Mouse (Mus musculus): ENCODE measurements around the gene Cdkal1.

The Cdkal1 gene

GRCm38 (mm10) chr13:29766377-29766776, 89.1 kb downstream of the Cdkal1 start:
- no peak for DNase-seq (ENCODE audit: low spot score)

- no peak for DNase-seq (ENCODE audit: low spot score)
Measured at GRCm38 (mm10) chr13:29765296-29765695, 90.2 kb downstream of the Cdkal1 start.

GRCm38 (mm10) chr13:29759691-29760467, 95.6 kb downstream of the Cdkal1 start:
- no peak for DNase-seq (ENCODE audit: low spot score)

DNA sequence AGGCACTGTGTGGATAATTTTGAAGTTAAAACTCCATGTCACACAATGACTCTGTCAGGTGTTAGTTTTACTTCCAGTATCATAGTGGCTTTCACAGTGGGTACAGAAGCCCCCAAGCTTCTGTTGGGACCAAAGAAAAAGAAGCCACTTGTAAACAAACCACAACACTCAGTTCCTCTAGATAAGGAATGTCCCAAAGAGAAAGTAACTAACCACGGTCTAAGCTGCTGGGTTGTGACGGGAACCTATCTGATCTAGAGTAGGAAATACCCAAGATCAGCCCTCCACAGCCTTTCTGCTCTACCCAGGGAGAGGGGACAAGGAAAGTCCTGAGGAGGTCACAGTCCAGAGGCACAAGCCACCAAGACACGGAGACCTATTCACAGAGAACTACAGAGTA, 99.4 kb downstream of the Cdkal1 start:
- DNase-seq (ENCODE audit: low spot score) = no peak

DNA sequence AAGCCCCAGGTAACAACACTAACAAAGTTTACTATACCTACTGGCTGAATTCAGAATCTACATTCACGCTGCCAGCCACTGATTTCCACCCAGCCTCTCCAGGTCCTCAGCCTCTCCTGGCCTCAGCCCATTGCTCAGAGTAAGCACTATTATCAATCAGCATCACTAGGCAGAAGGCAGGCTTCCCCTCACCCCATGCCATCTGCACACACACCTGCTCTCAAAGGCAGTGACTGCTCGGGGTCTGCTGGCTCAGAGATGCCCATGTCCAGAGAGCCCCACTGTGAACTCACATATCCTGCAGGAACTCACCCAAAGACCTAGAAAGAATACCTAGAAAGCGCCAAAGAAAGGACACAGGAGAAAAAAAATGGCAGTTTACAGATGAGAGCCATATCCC, 102.2 kb downstream of the Cdkal1 start:
- DNase-seq (ENCODE audit: low spot score) = no peak

- DNase-seq (ENCODE audit: low spot score) = no peak
Measured at GRCm38 (mm10) chr13:29752061-29752460, 103.4 kb downstream of the Cdkal1 start.

- no peak for DNase-seq (ENCODE audit: low spot score)
Measured at GRCm38 (mm10) chr13:29751201-29751600, 104.3 kb downstream of the Cdkal1 start.

DNA sequence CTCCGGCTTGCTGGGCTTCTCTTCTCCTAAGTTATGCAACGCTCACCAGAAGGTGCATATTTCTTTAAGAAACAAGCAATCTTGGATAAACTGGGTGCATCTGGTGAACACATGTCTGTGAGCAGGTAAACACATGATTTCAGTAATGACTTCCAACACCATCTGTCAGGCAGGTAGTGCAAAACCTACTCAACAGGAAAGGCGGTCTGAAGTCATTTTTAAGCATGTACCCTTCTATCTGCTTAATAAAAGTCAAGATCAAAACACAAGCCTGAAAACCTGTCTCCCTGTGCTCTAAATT, 108.2 kb downstream of the Cdkal1 start:
- DNase-seq (ENCODE audit: low spot score) = no peak

- DNase-seq (ENCODE audit: low spot score) = peak; percentile 51
Measured at GRCm38 (mm10) chr13:29746501-29747346, 108.8 kb downstream of the Cdkal1 start.

DNA sequence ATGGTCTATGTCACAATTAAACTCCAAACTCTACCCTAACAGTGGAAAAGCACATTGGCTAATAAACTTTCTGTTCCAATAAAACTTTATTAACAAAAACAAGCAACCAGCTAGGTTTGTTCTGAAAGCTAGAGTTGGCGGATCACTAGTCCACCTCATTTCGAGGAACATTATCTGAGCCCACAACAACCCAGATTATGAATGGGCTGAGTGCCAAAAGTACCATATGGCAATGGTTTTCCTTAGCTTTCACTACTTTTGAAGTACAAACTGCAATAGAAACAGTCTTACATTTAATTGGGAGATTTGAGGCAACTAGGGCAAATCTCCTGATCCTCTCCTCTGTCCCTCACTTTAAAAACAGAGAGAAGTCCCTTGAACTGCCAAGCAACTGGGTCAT, 110.4 kb downstream of the Cdkal1 start:
- DNase-seq (ENCODE audit: low spot score) = no peak

GRCm38 (mm10) chr13:29744188-29744587, 111.3 kb downstream of the Cdkal1 start:
- DNase-seq (ENCODE audit: low spot score) = no peak

GRCm38 (mm10) chr13:29743761-29744160, 111.7 kb downstream of the Cdkal1 start:
- DNase-seq (ENCODE audit: low spot score) = no peak

- peak; percentile 44 for DNase-seq (ENCODE audit: low spot score)
Measured at GRCm38 (mm10) chr13:29737675-29738461, 117.6 kb downstream of the Cdkal1 start.

DNA sequence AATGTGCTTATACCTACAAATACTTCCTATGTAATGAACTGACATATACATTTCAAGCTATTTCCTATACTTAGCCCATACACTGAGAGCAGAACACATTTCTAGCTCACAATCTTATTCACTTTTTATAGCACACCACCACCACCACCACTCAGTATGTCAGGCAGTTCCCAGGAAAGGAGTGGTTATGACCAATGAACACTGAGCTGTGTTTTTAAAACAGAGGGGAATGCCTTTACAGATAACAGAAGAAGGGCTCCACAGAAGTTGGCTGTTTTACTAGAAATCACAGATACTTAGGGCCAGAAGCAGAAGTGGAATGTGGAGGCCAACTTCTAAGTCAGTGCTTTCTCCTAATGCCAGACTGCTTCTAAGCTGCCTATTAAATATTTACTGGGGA, 121.0 kb downstream of the Cdkal1 start:
- DNase-seq (ENCODE audit: low spot score) = no peak

DNA sequence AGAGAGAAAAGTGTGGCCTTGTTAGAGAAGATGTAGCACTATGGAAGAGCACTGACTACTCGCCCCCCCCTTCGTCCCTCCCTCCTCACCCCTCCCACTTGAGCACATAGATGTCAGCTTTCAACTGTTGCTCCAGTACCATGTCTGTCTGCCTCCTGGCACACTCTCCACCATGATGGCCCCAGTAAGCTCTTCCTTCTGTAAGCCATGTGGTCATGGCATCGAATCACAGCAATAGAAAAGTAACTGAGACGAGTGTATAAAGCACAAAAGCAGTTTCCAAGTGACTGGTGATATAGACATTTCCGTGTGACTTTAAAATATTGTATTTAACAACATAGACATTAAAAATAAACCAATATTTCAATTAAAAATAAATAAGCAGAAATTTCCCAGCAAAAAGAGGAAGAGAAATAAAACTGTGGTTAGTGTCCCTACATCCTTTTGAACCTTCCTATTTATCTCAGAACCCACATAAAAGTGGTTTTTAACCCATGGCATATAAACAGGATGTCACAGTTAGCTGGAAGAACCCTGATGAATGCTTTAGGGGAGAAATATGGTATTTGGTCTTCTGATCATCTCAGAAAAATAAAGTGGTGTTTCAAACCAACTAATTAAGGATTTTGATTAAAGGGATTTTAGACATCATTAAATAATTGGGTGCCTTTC, 129.2 kb downstream of the Cdkal1 start:
- DNase-seq (ENCODE audit: low spot score) = no peak

DNA sequence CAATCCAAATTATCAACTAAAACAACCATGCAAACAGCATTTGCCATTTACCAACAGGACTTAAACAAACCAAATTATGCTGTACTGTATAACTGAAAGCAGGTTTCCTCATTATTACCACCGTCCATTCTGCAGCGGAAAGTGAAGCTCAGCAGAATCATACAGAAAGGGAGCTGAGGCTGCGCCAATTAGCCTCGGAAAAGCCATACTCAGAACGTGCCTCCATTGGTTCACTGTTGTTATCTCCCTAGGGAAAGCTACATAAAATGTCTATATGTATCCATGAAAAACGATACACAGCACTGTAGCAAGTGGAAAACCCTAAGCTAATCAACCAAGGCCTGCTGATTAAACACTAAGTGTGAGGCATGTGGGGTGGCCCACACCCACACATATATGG, 130.6 kb downstream of the Cdkal1 start:
- no peak for DNase-seq (ENCODE audit: low spot score)

GRCm38 (mm10) chr13:29723150-29723549, 132.3 kb downstream of the Cdkal1 start:
- no peak for DNase-seq (ENCODE audit: low spot score)

GRCm38 (mm10) chr13:29721206-29721605, 134.3 kb downstream of the Cdkal1 start:
- DNase-seq (ENCODE audit: low spot score) = no peak

DNA sequence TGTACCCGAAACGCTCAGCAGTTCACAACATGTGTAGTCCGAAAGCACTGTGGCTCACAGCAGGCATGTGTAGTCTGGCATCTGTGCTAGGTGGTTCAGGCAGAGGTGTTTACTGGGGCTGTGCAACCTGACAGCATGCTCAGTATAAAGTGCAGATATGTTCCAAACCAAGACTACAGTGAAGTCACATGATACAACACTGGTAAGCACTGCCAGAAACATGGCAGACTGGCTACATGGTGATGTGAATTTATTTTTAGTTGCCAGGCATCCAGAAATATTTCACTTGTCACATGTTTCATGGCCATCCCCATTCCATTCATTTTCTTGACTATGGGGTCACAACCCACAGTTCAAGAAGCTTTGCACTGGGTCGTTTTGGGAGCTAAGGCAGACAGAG, 138.9 kb downstream of the Cdkal1 start:
- DNase-seq (ENCODE audit: low spot score) = no peak

GRCm38 (mm10) chr13:29715241-29715841, 140.1 kb downstream of the Cdkal1 start:
- no peak for DNase-seq (ENCODE audit: low spot score)

- DNase-seq (ENCODE audit: low spot score) = no peak
Measured at GRCm38 (mm10) chr13:29707620-29708019, 147.9 kb downstream of the Cdkal1 start.

- DNase-seq (ENCODE audit: low spot score) = no peak
Measured at GRCm38 (mm10) chr13:29701400-29701799, 154.1 kb downstream of the Cdkal1 start.
